Mouse (Mus musculus): ENCODE results near the gene Mei4. TPM values are rescaled to one million over a fixed set of nuclear protein-coding genes. Genes with fewer than 3 reads are reported as not detected.
A peak's percentile ranks its signal among the peaks of the same experiment; 100 is the strongest.

Mei4 gene
- polyA plus RNA-seq, 1 experiment from 2014 or later: 1.4 TPM

GRCm38 (mm10) chr9:81940533-81940932 lies 77.1 kb downstream of the Mei4 start:
- no peaks in the 10 kb centered on the region for H3K27me3 ChIP-seq (ENCODE audit: control insufficient read depth, insufficient read depth, low read length)
- no peaks in the 10 kb centered on the region for H3K36me3 ChIP-seq (ENCODE audit: control insufficient read depth, insufficient read depth, low read length)
- DNase-seq (ENCODE audit: low spot score): no peak
- WGBS: 90% methylated on average over 4 of the region's 4 CpGs
- H3K4me2 ChIP-seq (ENCODE audit: low read depth, low read length, severe bottlenecking): no peak overlapping the region
- no peak overlapping the region for H3K27ac ChIP-seq (ENCODE audit: low read depth, low read length)
- H3K9ac ChIP-seq (ENCODE audit: low read length): no peak overlapping the region
- no peak overlapping the region for H3K4me3 ChIP-seq (ENCODE audit: low read depth, low read length)
- no peak for ATAC-seq (replicated peaks; ENCODE audit: low FRiP score)
- no peaks in the 10 kb centered on the region for H3K9me3 ChIP-seq (ENCODE audit: control insufficient read depth, low read length)
- no peaks in the 10 kb centered on the region for H3K4me1 ChIP-seq (replicated peaks; ENCODE audit: control insufficient read depth, insufficient read depth, low read length)

- WGBS: 83% methylated on average over 6 of the region's 6 CpGs
- Histone ChIP-seq H3K27ac (ENCODE audit: low read depth, low read length) (no peak overlapping the region), H3K9me3 (ENCODE audit: control insufficient read depth, low read length) (no peaks in the 10 kb centered on the region), H3K4me1 (replicated peaks; ENCODE audit: control insufficient read depth, insufficient read depth, low read length) (no peaks in the 10 kb centered on the region), H3K4me2 (ENCODE audit: low read depth, low read length, severe bottlenecking) (no peak overlapping the region), H3K27me3 (ENCODE audit: control insufficient read depth, insufficient read depth, low read length) (no peaks in the 10 kb centered on the region), H3K4me3 (ENCODE audit: low read depth, low read length) (no peak overlapping the region), H3K9ac (ENCODE audit: low read length) (no peak overlapping the region), H3K36me3 (ENCODE audit: control insufficient read depth, insufficient read depth, low read length) (no peaks in the 10 kb centered on the region)
- no peak for ATAC-seq (replicated peaks; ENCODE audit: low FRiP score)
- no peak for DNase-seq (ENCODE audit: low spot score)
These were observed 82.2 kb downstream of the Mei4 start for GRCm38 (mm10) chr9:81945624-81946023.

GRCm38 (mm10) chr9:81956858-81957257 lies 93.4 kb downstream of the Mei4 start:
- no peak overlapping the region for H3K4me3 ChIP-seq (ENCODE audit: low read depth, low read length)
- WGBS: 84% methylated on average over 3 of the region's 3 CpGs
- H3K36me3 ChIP-seq (ENCODE audit: control insufficient read depth, insufficient read depth, low read length): no peaks in the 10 kb centered on the region
- DNase-seq (ENCODE audit: low spot score) (no peak), ATAC-seq (replicated peaks; ENCODE audit: low FRiP score) (no peak)
- H3K27me3 ChIP-seq (ENCODE audit: control insufficient read depth, insufficient read depth, low read length): no peaks in the 10 kb centered on the region
- H3K4me1 ChIP-seq (replicated peaks; ENCODE audit: control insufficient read depth, insufficient read depth, low read length): no peaks in the 10 kb centered on the region
- H3K27ac ChIP-seq (ENCODE audit: low read depth, low read length): no peak overlapping the region
- H3K9me3 ChIP-seq (ENCODE audit: control insufficient read depth, low read length): no peaks in the 10 kb centered on the region
- no peak overlapping the region for H3K4me2 ChIP-seq (ENCODE audit: low read depth, low read length, severe bottlenecking)
- no peak overlapping the region for H3K9ac ChIP-seq (ENCODE audit: low read length)

- DNase-seq (ENCODE audit: low spot score): no peak
- H3K4me1 ChIP-seq (replicated peaks; ENCODE audit: control insufficient read depth, insufficient read depth, low read length): no peaks in the 10 kb centered on the region
- no peak overlapping the region for H3K4me3 ChIP-seq (ENCODE audit: low read depth, low read length)
- no peak overlapping the region for H3K9ac ChIP-seq (ENCODE audit: low read length)
- no peaks in the 10 kb centered on the region for H3K27me3 ChIP-seq (ENCODE audit: control insufficient read depth, insufficient read depth, low read length)
- no peak overlapping the region for H3K4me2 ChIP-seq (ENCODE audit: low read depth, low read length, severe bottlenecking)
- no peak for ATAC-seq (replicated peaks; ENCODE audit: low FRiP score)
- no peaks in the 10 kb centered on the region for H3K36me3 ChIP-seq (ENCODE audit: control insufficient read depth, insufficient read depth, low read length)
- H3K9me3 ChIP-seq (ENCODE audit: control insufficient read depth, low read length): no peaks in the 10 kb centered on the region
- 74% methylated on average over 2 of the region's 2 CpGs for WGBS
- no peak overlapping the region for H3K27ac ChIP-seq (ENCODE audit: low read depth, low read length)
These were observed 94.4 kb downstream of the Mei4 start for GRCm38 (mm10) chr9:81957842-81958241.

GRCm38 (mm10) chr9:81966765-81967164 lies 103.3 kb downstream of the Mei4 start:
- DNase-seq (ENCODE audit: low spot score): no peak
- no peak overlapping the region for H3K27ac ChIP-seq (ENCODE audit: low read depth, low read length)

GRCm38 (mm10) chr9:81968935-81969334 lies 105.5 kb downstream of the Mei4 start:
- Histone ChIP-seq H3K4me1 (replicated peaks; ENCODE audit: control insufficient read depth, insufficient read depth, low read length) (no peaks in the 10 kb centered on the region), H3K27ac (ENCODE audit: low read depth, low read length) (no peak overlapping the region), H3K9me3 (ENCODE audit: control insufficient read depth, low read length) (no peaks in the 10 kb centered on the region), H3K36me3 (ENCODE audit: control insufficient read depth, insufficient read depth, low read length) (no peaks in the 10 kb centered on the region), H3K4me2 (ENCODE audit: low read depth, low read length, severe bottlenecking) (no peak overlapping the region), H3K27me3 (ENCODE audit: control insufficient read depth, insufficient read depth, low read length) (no peaks in the 10 kb centered on the region), H3K4me3 (ENCODE audit: low read depth, low read length) (no peak overlapping the region), H3K9ac (ENCODE audit: low read length) (no peak overlapping the region)
- ATAC-seq (replicated peaks; ENCODE audit: low FRiP score) (no peak), DNase-seq (ENCODE audit: low spot score) (no peak)
- 65% methylated on average over 2 of the region's 2 CpGs for WGBS

More at GRCm38 (mm10) chr9:81966765-81967164, 103.3 kb downstream of the Mei4 start:
- Histone ChIP-seq H3K4me2 (ENCODE audit: low read depth, low read length, severe bottlenecking) (no peak overlapping the region), H3K9ac (ENCODE audit: low read length) (no peak overlapping the region), H3K9me3 (ENCODE audit: control insufficient read depth, low read length) (no peaks in the 10 kb centered on the region), H3K4me1 (replicated peaks; ENCODE audit: control insufficient read depth, insufficient read depth, low read length) (no peaks in the 10 kb centered on the region), H3K4me3 (ENCODE audit: low read depth, low read length) (no peak overlapping the region), H3K36me3 (ENCODE audit: control insufficient read depth, insufficient read depth, low read length) (no peaks in the 10 kb centered on the region), H3K27me3 (ENCODE audit: control insufficient read depth, insufficient read depth, low read length) (no peaks in the 10 kb centered on the region)
- 87% methylated on average over 1 of the region's 1 CpGs for WGBS
- ATAC-seq (replicated peaks; ENCODE audit: low FRiP score): no peak

- Histone ChIP-seq H3K4me2 (ENCODE audit: low read depth, low read length, severe bottlenecking) (no peak overlapping the region), H3K4me1 (replicated peaks; ENCODE audit: control insufficient read depth, insufficient read depth, low read length) (no peaks in the 10 kb centered on the region), H3K27ac (ENCODE audit: low read depth, low read length) (no peak overlapping the region), H3K9ac (ENCODE audit: low read length) (no peak overlapping the region), H3K4me3 (ENCODE audit: low read depth, low read length) (no peak overlapping the region), H3K36me3 (ENCODE audit: control insufficient read depth, insufficient read depth, low read length) (no peaks in the 10 kb centered on the region), H3K27me3 (ENCODE audit: control insufficient read depth, insufficient read depth, low read length) (no peaks in the 10 kb centered on the region), H3K9me3 (ENCODE audit: control insufficient read depth, low read length) (no peaks in the 10 kb centered on the region)
- WGBS: 91% methylated on average over 3 of the region's 3 CpGs
- DNase-seq (ENCODE audit: low spot score) (no peak), ATAC-seq (replicated peaks; ENCODE audit: low FRiP score) (no peak)
These were observed 119.0 kb downstream of the Mei4 start for GRCm38 (mm10) chr9:81982461-81982860.

GRCm38 (mm10) chr9:82012991-82013390 lies 149.5 kb downstream of the Mei4 start:
- H3K9ac ChIP-seq (ENCODE audit: low read length): no peak overlapping the region
- H3K9me3 ChIP-seq (ENCODE audit: control insufficient read depth, low read length): no peaks in the 10 kb centered on the region
- 68% methylated on average over 3 of the region's 3 CpGs for WGBS
- no peaks in the 10 kb centered on the region for H3K27me3 ChIP-seq (ENCODE audit: control insufficient read depth, insufficient read depth, low read length)
- no peaks in the 10 kb centered on the region for H3K4me1 ChIP-seq (replicated peaks; ENCODE audit: control insufficient read depth, insufficient read depth, low read length)
- DNase-seq (ENCODE audit: low spot score): no peak
- no peak overlapping the region for H3K27ac ChIP-seq (ENCODE audit: low read depth, low read length)
- H3K4me2 ChIP-seq (ENCODE audit: low read depth, low read length, severe bottlenecking): no peak overlapping the region
- no peak overlapping the region for H3K4me3 ChIP-seq (ENCODE audit: low read depth, low read length)
- ATAC-seq (replicated peaks; ENCODE audit: low FRiP score): 0 out of 2 replicates have a peak, but pooled peaks have one; percentile 30
- no peaks in the 10 kb centered on the region for H3K36me3 ChIP-seq (ENCODE audit: control insufficient read depth, insufficient read depth, low read length)

- no peak overlapping the region for H3K9ac ChIP-seq (ENCODE audit: low read length)
- no peaks in the 10 kb centered on the region for H3K36me3 ChIP-seq (ENCODE audit: control insufficient read depth, insufficient read depth, low read length)
- H3K4me1 ChIP-seq (replicated peaks; ENCODE audit: control insufficient read depth, insufficient read depth, low read length): no peaks in the 10 kb centered on the region
- H3K9me3 ChIP-seq (ENCODE audit: control insufficient read depth, low read length): no peaks in the 10 kb centered on the region
- H3K27me3 ChIP-seq (ENCODE audit: control insufficient read depth, insufficient read depth, low read length): no peaks in the 10 kb centered on the region
- H3K4me2 ChIP-seq (ENCODE audit: low read depth, low read length, severe bottlenecking): no peak overlapping the region
- WGBS: 93% methylated on average over 1 of the region's 1 CpGs
- no peak overlapping the region for H3K27ac ChIP-seq (ENCODE audit: low read depth, low read length)
- H3K4me3 ChIP-seq (ENCODE audit: low read depth, low read length): no peak overlapping the region
- DNase-seq (ENCODE audit: low spot score) (no peak), ATAC-seq (replicated peaks; ENCODE audit: low FRiP score) (no peak)
These were observed 179.1 kb downstream of the Mei4 start for GRCm38 (mm10) chr9:82042515-82043056.
